Mouse (Mus musculus): Measurements from ENCODE around the gene Prdm1. TPM values are rescaled to one million over a fixed set of nuclear protein-coding genes. Genes with fewer than 3 reads are reported as not detected.

Gene Prdm1
- polyA plus RNA-seq, 1 experiment from 2014 or later: 8.7 TPM

DNA sequence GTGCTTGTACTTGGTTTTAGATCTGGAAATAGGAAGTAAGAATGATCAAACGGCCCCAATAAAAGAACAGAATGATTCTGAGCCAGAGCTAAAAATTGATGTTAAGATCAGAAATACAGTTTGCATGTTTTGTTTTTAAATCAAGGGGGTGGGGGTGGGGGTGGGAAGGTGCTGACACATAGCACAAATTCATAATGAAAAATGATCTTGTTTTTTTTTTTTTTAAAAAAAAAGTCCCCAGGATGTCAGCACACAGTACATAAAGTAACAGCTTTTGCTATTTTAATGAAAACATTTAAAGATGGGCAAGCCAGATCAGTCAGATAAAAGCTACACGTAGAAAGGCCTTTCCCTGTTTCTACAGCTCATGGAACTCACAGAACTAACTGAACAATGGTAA, 74.2 kb downstream of the Prdm1 start:
- H3K9ac ChIP-seq: no peak overlapping the region
- no peak overlapping the region for H3K4me2 ChIP-seq (replicated peaks)
- no peak for ATAC-seq (ENCODE audit: insufficient number of reproducible peaks, low FRiP score, low TSS enrichment, low read depth)
- H3K36me3 ChIP-seq: no peaks in the 10 kb centered on the region
- WGBS: 51% methylated on average over 2 of the region's 2 CpGs
- no peaks in the 10 kb centered on the region for H3K9me3 ChIP-seq (replicated peaks)
- peaks cover 10% of the 10 kb centered on the region for H3K27me3 ChIP-seq
- peak overlapping the region; percentile 17; the same call in 1 of the 2 replicates for H3K4me3 ChIP-seq (replicated peaks)
- peaks cover 17% of the 10 kb centered on the region for H3K4me1 ChIP-seq
- H3K27ac ChIP-seq (replicated peaks): no peak overlapping the region

DNA sequence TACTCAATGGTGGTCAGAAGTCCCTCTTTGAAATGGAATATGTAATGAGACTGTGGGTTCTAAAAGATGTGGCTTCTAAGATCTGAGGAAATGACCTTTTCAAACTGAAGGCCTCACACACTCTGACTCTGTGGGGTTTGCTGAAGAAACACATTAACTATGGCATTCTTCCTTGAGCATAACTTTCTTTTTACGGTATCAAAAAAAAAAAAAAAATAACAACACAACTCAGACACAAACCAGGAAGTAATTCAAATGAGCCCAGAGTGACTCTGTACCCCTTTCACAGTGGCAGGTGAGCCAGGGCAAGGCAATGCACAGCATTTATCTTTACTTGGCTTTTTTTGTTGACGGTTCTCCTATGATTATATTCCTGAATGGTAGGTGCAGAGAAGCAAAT, 77.5 kb downstream of the Prdm1 start:
- Histone ChIP-seq H3K9me3 (replicated peaks) (no peaks in the 10 kb centered on the region), H3K4me2 (replicated peaks) (no peak overlapping the region), H3K4me3 (replicated peaks) (no peak overlapping the region), H3K27ac (replicated peaks) (no peak overlapping the region), H3K9ac (no peak overlapping the region), H3K36me3 (no peaks in the 10 kb centered on the region), H3K27me3 (peaks cover 6% of the 10 kb centered on the region), H3K4me1 (no peaks in the 10 kb centered on the region)
- no peak for ATAC-seq (ENCODE audit: insufficient number of reproducible peaks, low FRiP score, low TSS enrichment, low read depth)
- WGBS: 84% methylated on average over 2 of the region's 2 CpGs

DNA sequence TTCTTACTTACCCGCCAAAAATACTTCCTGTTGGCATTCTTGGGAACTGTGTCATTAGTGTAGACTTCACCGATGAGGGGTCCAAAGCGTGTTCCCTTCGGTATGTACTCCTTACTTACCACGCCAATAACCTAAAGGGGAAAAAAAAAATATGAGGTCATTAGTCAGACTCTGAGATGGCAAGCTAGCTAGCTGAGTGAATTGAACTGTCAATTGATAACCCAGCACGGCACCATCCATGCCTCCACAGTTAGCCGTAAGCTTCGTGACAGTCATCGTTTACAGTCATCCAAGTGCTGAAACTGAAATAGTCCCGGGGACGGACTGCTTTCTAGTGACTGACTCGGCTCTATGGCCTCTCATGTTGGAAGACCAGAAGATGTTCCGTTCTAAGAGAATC, 78.2 kb downstream of the Prdm1 start:
- H3K36me3 ChIP-seq: no peaks in the 10 kb centered on the region
- H3K9ac ChIP-seq: no peak overlapping the region
- WGBS: 77% methylated on average over 13 of the region's 13 CpGs
- no peaks in the 10 kb centered on the region for H3K9me3 ChIP-seq (replicated peaks)
- H3K4me3 ChIP-seq (replicated peaks): no peak overlapping the region
- no peaks in the 10 kb centered on the region for H3K4me1 ChIP-seq
- no peak overlapping the region for H3K27ac ChIP-seq (replicated peaks)
- no peak overlapping the region for H3K4me2 ChIP-seq (replicated peaks)
- peaks cover 2% of the 10 kb centered on the region; the same call in 1 of the 2 replicates for H3K27me3 ChIP-seq
- ATAC-seq (ENCODE audit: insufficient number of reproducible peaks, low FRiP score, low TSS enrichment, low read depth): no peak

DNA sequence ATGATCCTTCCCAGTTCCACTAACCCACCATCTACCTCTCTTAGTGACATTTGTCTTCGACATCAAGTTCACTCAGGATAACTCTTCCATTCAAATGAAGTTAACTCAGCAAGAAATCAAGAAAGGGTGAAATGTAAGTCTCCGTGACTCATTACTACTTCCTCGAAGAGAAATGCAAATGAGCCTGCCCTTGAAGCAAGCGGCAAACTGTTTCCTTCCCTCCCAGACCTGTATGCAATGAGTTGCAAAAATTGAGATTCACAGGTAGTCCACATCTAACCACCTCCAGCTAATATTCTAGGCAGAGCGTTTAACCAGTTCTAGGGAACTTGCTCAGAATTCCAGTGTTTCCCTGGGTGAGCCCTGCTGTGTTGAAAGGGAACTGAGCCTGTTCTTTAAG, 78.6 kb downstream of the Prdm1 start:
- Histone ChIP-seq H3K27ac (replicated peaks) (no peak overlapping the region), H3K9ac (no peak overlapping the region), H3K4me1 (no peaks in the 10 kb centered on the region), H3K4me2 (replicated peaks) (no peak overlapping the region), H3K27me3 (peaks cover 2% of the 10 kb centered on the region; the same call in 1 of the 2 replicates), H3K36me3 (no peaks in the 10 kb centered on the region), H3K9me3 (replicated peaks) (no peaks in the 10 kb centered on the region), H3K4me3 (replicated peaks) (no peak overlapping the region)
- WGBS: 63% methylated on average over 5 of the region's 5 CpGs
- no peak for ATAC-seq (ENCODE audit: insufficient number of reproducible peaks, low FRiP score, low TSS enrichment, low read depth)

DNA sequence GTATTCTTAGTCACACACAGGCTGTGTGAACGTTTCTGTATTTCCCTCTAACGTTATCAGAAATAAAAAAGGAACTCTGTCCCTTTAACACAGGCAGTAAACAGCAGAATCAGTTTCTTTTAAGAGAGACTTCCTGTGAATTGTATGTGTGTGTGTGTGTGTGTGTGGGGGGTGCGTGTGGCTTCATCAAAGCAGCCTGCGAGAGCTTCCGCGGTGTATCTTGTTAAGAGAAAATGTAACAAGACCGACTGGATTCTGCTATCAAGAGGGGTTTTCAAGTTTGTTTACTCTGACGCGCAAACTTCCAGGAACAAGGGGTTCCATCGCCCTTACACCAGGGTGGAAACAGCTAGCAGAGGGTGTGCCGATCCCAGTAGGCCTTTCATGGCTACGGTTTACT, 80.1 kb downstream of the Prdm1 start:
- Histone ChIP-seq H3K4me3 (replicated peaks) (no peak overlapping the region), H3K4me2 (replicated peaks) (no peak overlapping the region), H3K9me3 (replicated peaks) (no peaks in the 10 kb centered on the region), H3K27ac (replicated peaks) (no peak overlapping the region), H3K36me3 (no peaks in the 10 kb centered on the region), H3K9ac (no peak overlapping the region), H3K4me1 (no peaks in the 10 kb centered on the region), H3K27me3 (0 out of 2 replicates have a peak, but pooled peaks cover 2% of the 10 kb centered on the region)
- WGBS: 35% methylated on average over 12 of the region's 12 CpGs
- ATAC-seq (ENCODE audit: insufficient number of reproducible peaks, low FRiP score, low TSS enrichment, low read depth): no peak

DNA sequence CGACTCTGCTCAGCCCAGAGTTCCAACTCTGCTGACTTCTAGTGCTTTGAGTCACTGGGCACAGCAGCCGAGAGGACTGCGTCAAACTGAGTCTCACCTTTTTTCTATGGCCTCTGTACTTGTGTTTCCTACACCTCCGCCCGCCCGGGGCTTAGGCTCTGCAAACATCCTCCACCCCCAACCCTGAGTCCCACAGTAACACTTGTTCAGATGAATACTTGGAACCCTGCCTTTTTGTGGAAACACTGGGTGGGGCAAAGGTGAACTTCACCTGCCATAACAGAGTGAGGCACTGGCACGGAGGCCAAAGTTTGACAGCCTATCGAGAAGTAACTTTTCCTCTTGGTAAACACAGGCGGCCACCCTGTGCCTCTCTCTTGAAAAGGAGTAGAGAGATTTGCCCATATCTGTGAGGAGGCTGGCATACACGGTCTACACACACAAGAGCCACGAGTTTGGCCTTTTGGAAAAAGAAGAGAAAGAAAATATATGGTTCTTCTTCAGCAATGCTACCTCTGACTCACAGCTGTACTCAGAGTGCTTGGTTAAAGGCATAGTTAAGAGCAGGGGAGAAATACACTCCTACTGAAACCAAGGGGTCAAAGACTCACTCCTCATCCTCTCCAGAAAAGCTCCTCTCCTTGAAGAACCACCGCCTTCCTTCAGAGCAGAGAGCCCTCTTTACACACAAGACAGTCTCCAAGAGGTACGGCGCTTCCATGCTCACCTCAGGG, 80.7 kb downstream of the Prdm1 start:
- no peaks in the 10 kb centered on the region for H3K36me3 ChIP-seq
- no peaks in the 10 kb centered on the region for H3K9me3 ChIP-seq (replicated peaks)
- ATAC-seq (ENCODE audit: insufficient number of reproducible peaks, low FRiP score, low TSS enrichment, low read depth): no peak
- no peak overlapping the region for H3K4me3 ChIP-seq (replicated peaks)
- H3K4me2 ChIP-seq (replicated peaks): no peak overlapping the region
- 76% methylated on average over 14 of the region's 14 CpGs for WGBS
- no peak overlapping the region for H3K27ac ChIP-seq (replicated peaks)
- H3K27me3 ChIP-seq: no peaks in the 10 kb centered on the region
- no peak overlapping the region for H3K9ac ChIP-seq
- H3K4me1 ChIP-seq: no peaks in the 10 kb centered on the region

DNA sequence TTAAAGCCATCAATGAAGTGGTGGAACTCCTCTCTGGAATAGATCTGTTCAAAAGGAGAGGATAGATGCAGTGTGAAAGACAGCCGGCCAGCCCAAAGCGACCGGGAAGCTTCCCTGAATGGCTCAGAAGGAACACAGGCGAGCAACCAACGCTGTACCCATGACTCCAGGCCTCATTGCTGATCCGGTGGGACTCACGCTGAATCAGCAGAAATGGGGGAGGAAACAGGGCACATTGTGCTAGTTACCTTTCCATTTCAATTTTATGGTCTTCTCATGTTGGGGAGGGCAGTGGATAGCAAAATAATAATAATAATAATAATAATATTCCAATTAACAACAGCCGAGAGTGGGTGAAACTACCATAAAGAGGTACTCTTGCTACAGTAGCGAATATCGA, 81.3 kb downstream of the Prdm1 start:
- Histone ChIP-seq H3K36me3 (no peaks in the 10 kb centered on the region), H3K4me3 (replicated peaks) (no peak overlapping the region), H3K4me1 (no peaks in the 10 kb centered on the region), H3K9me3 (replicated peaks) (no peaks in the 10 kb centered on the region), H3K4me2 (replicated peaks) (no peak overlapping the region), H3K27me3 (no peaks in the 10 kb centered on the region), H3K9ac (no peak overlapping the region), H3K27ac (replicated peaks) (no peak overlapping the region)
- WGBS: 81% methylated on average over 10 of the region's 10 CpGs
- ATAC-seq (ENCODE audit: insufficient number of reproducible peaks, low FRiP score, low TSS enrichment, low read depth): no peak

DNA sequence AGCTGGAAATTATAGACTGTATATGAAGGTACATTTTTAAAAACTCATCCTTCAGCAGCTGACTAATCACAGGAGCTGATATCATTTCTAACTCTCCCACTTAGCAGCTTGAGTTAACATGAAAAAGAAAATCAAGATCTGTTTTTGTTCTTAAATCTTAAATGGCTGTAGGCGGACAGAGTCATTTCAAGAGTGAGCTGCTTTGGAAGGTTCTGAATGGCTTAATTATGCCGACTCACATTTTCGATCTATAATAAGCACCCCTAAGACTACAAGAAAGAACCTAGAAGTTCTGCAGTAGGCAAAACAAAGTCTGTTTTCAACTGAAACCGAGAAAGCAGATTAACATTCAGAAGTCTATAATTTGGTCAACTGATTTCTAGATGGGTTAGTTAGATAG, 83.9 kb downstream of the Prdm1 start:
- H3K27ac ChIP-seq (replicated peaks): no peak overlapping the region
- no peaks in the 10 kb centered on the region for H3K27me3 ChIP-seq
- 0 out of 2 replicates have a peak, but pooled peaks cover 3% of the 10 kb centered on the region for H3K36me3 ChIP-seq
- H3K9me3 ChIP-seq (replicated peaks): no peaks in the 10 kb centered on the region
- no peaks in the 10 kb centered on the region for H3K4me1 ChIP-seq
- H3K9ac ChIP-seq: no peak overlapping the region
- no peak overlapping the region for H3K4me3 ChIP-seq (replicated peaks)
- no peak for ATAC-seq (ENCODE audit: insufficient number of reproducible peaks, low FRiP score, low TSS enrichment, low read depth)
- H3K4me2 ChIP-seq (replicated peaks): no peak overlapping the region
- WGBS: 54% methylated on average over 4 of the region's 4 CpGs

DNA sequence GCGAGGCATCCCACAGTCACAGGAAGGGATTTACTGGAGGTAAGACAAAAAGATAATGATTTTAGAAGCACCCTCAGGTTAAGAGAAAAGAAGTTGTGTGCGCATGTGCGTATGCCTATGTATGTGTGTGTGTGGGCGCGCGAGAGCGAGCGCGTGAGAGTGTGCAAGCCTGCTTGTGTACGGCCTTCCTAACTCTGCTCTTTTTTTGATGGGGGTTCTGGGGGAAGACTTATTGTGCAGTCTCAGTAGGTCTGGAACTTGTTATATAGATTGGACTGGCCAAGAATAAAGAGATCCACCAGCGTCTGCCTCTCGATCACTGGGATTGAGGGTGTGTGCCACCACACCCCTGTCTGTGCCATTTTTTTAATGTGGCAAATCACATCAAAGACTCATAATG, 84.6 kb downstream of the Prdm1 start:
- H3K36me3 ChIP-seq: 0 out of 2 replicates have a peak, but pooled peaks cover 3% of the 10 kb centered on the region
- H3K4me1 ChIP-seq: no peaks in the 10 kb centered on the region
- H3K9me3 ChIP-seq (replicated peaks): no peaks in the 10 kb centered on the region
- no peak overlapping the region for H3K27ac ChIP-seq (replicated peaks)
- no peak overlapping the region; the same call in 1 of the 2 replicates for H3K4me2 ChIP-seq (replicated peaks)
- WGBS: 55% methylated on average over 12 of the region's 12 CpGs
- H3K27me3 ChIP-seq: no peaks in the 10 kb centered on the region
- H3K4me3 ChIP-seq (replicated peaks): no peak overlapping the region
- no peak for ATAC-seq (ENCODE audit: insufficient number of reproducible peaks, low FRiP score, low TSS enrichment, low read depth)
- no peak overlapping the region for H3K9ac ChIP-seq

DNA sequence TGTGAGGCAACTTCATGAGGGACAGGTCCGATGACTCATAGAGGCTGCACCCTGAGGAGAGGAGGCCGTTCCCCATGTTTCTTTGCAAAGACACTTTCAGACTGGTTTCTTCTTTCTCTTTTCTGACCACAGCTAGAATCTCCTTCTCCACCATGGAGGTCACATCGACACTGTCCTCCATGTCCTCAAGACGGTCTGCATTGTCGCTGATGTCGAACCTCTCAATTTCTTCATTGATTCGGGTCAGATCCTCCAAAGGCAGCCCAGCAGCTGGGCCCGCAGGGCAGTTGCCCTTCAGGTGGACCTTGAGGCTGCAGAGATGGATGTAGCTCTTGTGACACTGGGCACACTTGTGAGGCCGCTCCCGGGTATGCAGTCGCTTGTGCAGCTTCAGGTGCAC, 88.6 kb downstream of the Prdm1 start:
- Histone ChIP-seq H3K27ac (replicated peaks) (no peak overlapping the region), H3K4me3 (replicated peaks) (no peak overlapping the region), H3K27me3 (no peaks in the 10 kb centered on the region), H3K36me3 (0 out of 2 replicates have a peak, but pooled peaks cover 3% of the 10 kb centered on the region), H3K4me1 (0 out of 2 replicates have a peak, but pooled peaks cover 3% of the 10 kb centered on the region), H3K9me3 (replicated peaks) (no peaks in the 10 kb centered on the region), H3K4me2 (replicated peaks) (no peak overlapping the region), H3K9ac (no peak overlapping the region)
- WGBS: 78% methylated on average over 11 of the region's 11 CpGs
- no peak for ATAC-seq (ENCODE audit: insufficient number of reproducible peaks, low FRiP score, low TSS enrichment, low read depth)

DNA sequence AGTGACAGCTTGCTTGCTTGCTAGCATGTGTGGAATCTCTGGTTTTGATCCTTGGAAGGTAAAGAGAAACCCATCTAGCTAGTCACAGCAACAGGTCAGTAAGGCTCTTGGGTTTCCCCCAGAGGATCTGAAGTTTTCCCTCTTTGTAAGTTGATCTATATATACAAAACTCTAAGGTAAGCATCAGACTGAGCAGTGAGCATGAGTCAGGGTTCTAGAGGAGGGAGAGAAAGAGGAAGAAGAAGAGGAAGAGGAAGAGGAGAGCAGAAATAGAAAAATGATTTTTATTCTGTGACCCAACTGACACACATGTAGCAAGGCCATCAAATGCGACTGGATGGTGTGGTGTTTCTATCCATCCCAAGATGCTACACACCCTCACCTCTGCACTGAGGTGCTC, 90.7 kb downstream of the Prdm1 start:
- WGBS: 97% methylated on average over 1 of the region's 1 CpGs
- H3K9me3 ChIP-seq (replicated peaks): no peaks in the 10 kb centered on the region
- H3K27me3 ChIP-seq: no peaks in the 10 kb centered on the region
- H3K4me1 ChIP-seq: 0 out of 2 replicates have a peak, but pooled peaks cover 3% of the 10 kb centered on the region
- no peak for ATAC-seq (ENCODE audit: insufficient number of reproducible peaks, low FRiP score, low TSS enrichment, low read depth)
- no peak overlapping the region for H3K4me2 ChIP-seq (replicated peaks)
- no peak overlapping the region for H3K27ac ChIP-seq (replicated peaks)
- no peak overlapping the region for H3K9ac ChIP-seq
- 0 out of 2 replicates have a peak, but pooled peaks cover 3% of the 10 kb centered on the region for H3K36me3 ChIP-seq
- no peak overlapping the region for H3K4me3 ChIP-seq (replicated peaks)

DNA sequence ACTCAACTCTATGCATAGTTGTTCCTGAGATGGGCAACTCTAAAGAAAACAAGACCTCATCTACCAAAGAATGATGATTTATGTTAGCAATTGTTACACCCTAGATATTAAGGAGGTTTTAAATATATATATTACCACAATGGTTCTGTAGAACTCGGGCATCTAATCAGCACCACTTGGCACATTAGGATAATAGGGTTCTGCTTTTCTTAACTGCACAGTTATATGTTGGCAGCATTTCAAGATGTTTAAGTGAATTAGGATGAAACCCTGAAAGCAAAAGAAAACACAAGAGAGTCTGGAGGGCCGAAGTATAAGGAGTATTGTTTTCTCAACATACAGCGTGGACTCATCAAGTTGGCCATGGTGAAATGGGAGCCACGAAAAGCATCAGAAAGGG, 92.3 kb downstream of the Prdm1 start:
- H3K27me3 ChIP-seq: no peaks in the 10 kb centered on the region
- no peak for ATAC-seq (ENCODE audit: insufficient number of reproducible peaks, low FRiP score, low TSS enrichment, low read depth)
- WGBS: 53% methylated on average over 4 of the region's 4 CpGs

More for the DNA sequence above, 92.3 kb downstream of the Prdm1 start:
- Histone ChIP-seq H3K9me3 (replicated peaks) (no peaks in the 10 kb centered on the region), H3K4me1 (0 out of 2 replicates have a peak, but pooled peaks cover 3% of the 10 kb centered on the region), H3K9ac (no peak overlapping the region), H3K4me2 (replicated peaks) (no peak overlapping the region), H3K4me3 (replicated peaks) (no peak overlapping the region), H3K27ac (replicated peaks) (no peak overlapping the region), H3K36me3 (no peaks in the 10 kb centered on the region)
